Mouse (Mus musculus) C2C12 (cell line): ENCODE data around the gene Pced1a. TPM values are rescaled to one million over a fixed set of nuclear protein-coding genes. Genes with fewer than 3 reads are reported as not detected.

Experiments
- H3K27me3 ChIP-seq: one replicate; pipeline ENCODE4 v1.6.1; 2011; ENCODE audit not compliant: control insufficient read depth, insufficient read depth, insufficient read length
- H3K36me3 ChIP-seq: one replicate; pipeline ENCODE4 v1.6.1; 2011; ENCODE audit not compliant: control insufficient read depth, insufficient read depth
- H3K4me3 ChIP-seq: one replicate; pipeline ENCODE4 v1.5.1; 2011; ENCODE audit warnings: mild to moderate bottlenecking, control low read depth; ENCODE audit not compliant: poor library complexity, insufficient read depth, severe bottlenecking
- H3K79me2 ChIP-seq: one replicate; pipeline ENCODE4 v1.6.1; 2011; ENCODE audit not compliant: control insufficient read depth, insufficient read depth
- H3K79me3 ChIP-seq: one replicate; pipeline ENCODE4 v1.6.1; 2011; ENCODE audit warnings: low read depth, control low read depth
- H3ac ChIP-seq: one replicate; pipeline ENCODE3; 2011; ENCODE audit warnings: low read depth; ENCODE audit not compliant: control insufficient read depth, insufficient read length
- CEBPB ChIP-seq: IDR thresholded peaks from one replicate; pipeline ENCODE4 v1.6.1; 2011; ENCODE audit warnings: low read depth, mild to moderate bottlenecking, control low read depth, moderate library complexity
- CTCF ChIP-seq: IDR thresholded peaks from one replicate; pipeline ENCODE4 v1.5.1; 2011; ENCODE audit not compliant: control insufficient read depth, insufficient read depth, insufficient read length
- FOSL1 ChIP-seq: IDR thresholded peaks from one replicate; pipeline ENCODE4 v1.8.0; 2011; ENCODE audit warnings: mild to moderate bottlenecking, low read length; ENCODE audit not compliant: poor library complexity, insufficient read depth, severe bottlenecking
- MAX ChIP-seq: IDR thresholded peaks from one replicate; pipeline ENCODE4 v1.6.1; 2011; ENCODE audit warnings: mild to moderate bottlenecking, control low read depth
- MYOD1 ChIP-seq: IDR thresholded peaks from one replicate; pipeline ENCODE4 v1.6.1; 2011; ENCODE audit warnings: low read depth; ENCODE audit not compliant: control insufficient read depth, insufficient read length
- MYOG ChIP-seq: IDR thresholded peaks from one replicate; pipeline ENCODE4 v1.6.1; 2011; ENCODE audit not compliant: control insufficient read depth, insufficient read length; ENCODE audit errors: extremely low read depth
- USF1 ChIP-seq: IDR thresholded peaks from one replicate; pipeline ENCODE4 v1.6.1; 2011; ENCODE audit warnings: low read depth, mild to moderate bottlenecking, control low read depth, moderate library complexity
- polyA plus RNA-seq: library from polyadenylated mRNA; unstranded; fragments of >200 nt; fragmentation: generic; extraction: Trizol; gene quantifications from one replicate; pipeline ENCODE4 v1.2.1, GENCODE M21; 2012; ENCODE audit warnings: missing spikeins

The Pced1a gene
- polyA plus RNA-seq, 1 experiment = 15.4 TPM

- H3K36me3 ChIP-seq = peaks cover 11% of the 10 kb centered on the region
- H3K27me3 ChIP-seq = no peaks in the 10 kb centered on the region
- H3ac ChIP-seq = no peak overlapping the region
- peaks cover 100% of the 10 kb centered on the region for H3K79me2 ChIP-seq
- peaks cover 83% of the 10 kb centered on the region for H3K79me3 ChIP-seq
- TF ChIP-seq USF1 (no peak), CTCF (no peak), CEBPB (no peak), FOSL1 (no peak), MYOG (no peak), MAX (no peak), MYOD1 (no peak)
- no peak overlapping the region for H3K4me3 ChIP-seq
These were observed 37.0 kb upstream of the Pced1a start for GRCm38 (mm10) chr2:130461287-130462071.

GRCm38 (mm10) chr2:130459576-130459975, 35.1 kb upstream of the Pced1a start:
- H3K79me3 ChIP-seq = peaks cover 91% of the 10 kb centered on the region
- no peaks in the 10 kb centered on the region for H3K27me3 ChIP-seq
- no peak overlapping the region for H3K4me3 ChIP-seq
- H3K36me3 ChIP-seq = peaks cover 11% of the 10 kb centered on the region
- TF ChIP-seq USF1 (no peak), CTCF (no peak)
- H3ac ChIP-seq = no peak overlapping the region
- peaks cover 100% of the 10 kb centered on the region for H3K79me2 ChIP-seq

GRCm38 (mm10) chr2:130457871-130458270, 33.4 kb upstream of the Pced1a start:
- Histone ChIP-seq H3K27me3 (no peaks in the 10 kb centered on the region), H3K79me2 (peaks cover 100% of the 10 kb centered on the region), H3K4me3 (no peak overlapping the region), H3K79me3 (peaks cover 88% of the 10 kb centered on the region), H3K36me3 (peaks cover 11% of the 10 kb centered on the region), H3ac (no peak overlapping the region)
- TF ChIP-seq CEBPB (no peak), MAX (no peak), MYOG (no peak), CTCF (no peak), FOSL1 (no peak), USF1 (no peak), MYOD1 (no peak)

- Histone ChIP-seq H3K27me3 (no peaks in the 10 kb centered on the region), H3K4me3 (no peak overlapping the region), H3K79me3 (peaks cover 83% of the 10 kb centered on the region), H3K79me2 (peaks cover 97% of the 10 kb centered on the region), H3ac (no peak overlapping the region), H3K36me3 (peaks cover 7% of the 10 kb centered on the region)
- TF ChIP-seq CEBPB (no peak), CTCF (no peak), MYOG (no peak), FOSL1 (no peak), MAX (no peak), MYOD1 (no peak)
These were observed 30.4 kb upstream of the Pced1a start for GRCm38 (mm10) chr2:130454748-130455370.

DNA sequence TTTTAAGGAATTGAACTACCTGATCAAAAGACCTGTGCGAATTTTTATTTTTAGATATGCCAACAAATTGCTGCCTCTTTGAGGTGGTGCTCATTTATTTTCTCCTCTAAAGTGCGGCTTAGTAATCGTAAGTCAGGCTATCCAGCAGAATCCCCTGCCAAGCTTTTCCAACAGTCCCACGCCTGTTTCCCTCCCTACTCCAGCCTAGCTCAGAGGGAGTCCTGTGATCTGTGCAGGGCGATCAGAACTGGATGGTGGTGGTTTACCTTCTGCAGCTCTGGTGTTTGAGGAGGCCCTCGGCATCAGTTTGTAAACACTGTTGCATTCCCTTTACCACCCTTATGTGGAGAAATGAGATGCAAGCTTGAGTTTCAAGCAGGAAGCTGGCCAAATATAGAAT, 28.9 kb upstream of the Pced1a start:
- no peak overlapping the region for H3ac ChIP-seq
- peaks cover 82% of the 10 kb centered on the region for H3K79me2 ChIP-seq
- no peaks in the 10 kb centered on the region for H3K27me3 ChIP-seq
- TF ChIP-seq MYOG (no peak), FOSL1 (no peak), CEBPB (no peak), MAX (no peak), USF1 (no peak), MYOD1 (no peak), CTCF (no peak)
- H3K4me3 ChIP-seq = no peak overlapping the region
- H3K79me3 ChIP-seq = peaks cover 70% of the 10 kb centered on the region
- peaks cover 7% of the 10 kb centered on the region for H3K36me3 ChIP-seq

- no peaks in the 10 kb centered on the region for H3K27me3 ChIP-seq
- no peak overlapping the region for H3ac ChIP-seq
- peaks cover 71% of the 10 kb centered on the region for H3K79me2 ChIP-seq
- H3K4me3 ChIP-seq = no peak overlapping the region
- no peak for TF ChIP-seq FOSL1
- TF ChIP-seq MAX = no peak
- no peak for TF ChIP-seq MYOD1
- TF ChIP-seq CTCF = no peak
- TF ChIP-seq USF1 = no peak
- no peak for TF ChIP-seq CEBPB
- no peak for TF ChIP-seq MYOG
- H3K79me3 ChIP-seq = peaks cover 59% of the 10 kb centered on the region
- peaks cover 3% of the 10 kb centered on the region for H3K36me3 ChIP-seq
These were observed 27.8 kb upstream of the Pced1a start for GRCm38 (mm10) chr2:130452266-130452665.
